Mouse (Mus musculus) limb, embryonic 14.5 days (tissue): ENCODE data around the gene Max. TPM values are rescaled to one million over a fixed set of nuclear protein-coding genes. Genes with fewer than 3 reads are reported as not detected.
A peak's percentile ranks its signal among the peaks of the same experiment; 100 is the strongest.

Experiments used
- ATAC-seq: fragments of 200-750 bp; cut with Nextera tagmentation; 2 replicates; pipeline ENCODE4 v1.8.0; 2017; ENCODE audit warnings: low read depth, moderate number of reproducible peaks, moderate TSS enrichment; ENCODE audit not compliant: low FRiP score
- DNase-seq: peaks from one replicate; pipeline ENCODE4 v3.0.0-alpha.2; 2015; ENCODE audit warnings: low spot score
- H3K27ac ChIP-seq: fragments of 300-500 bp; sonication (generic); replicated peaks from 2 replicates; pipeline ENCODE4 v1.5.1; 2014; ENCODE audit warnings: low read depth, mild to moderate bottlenecking, low read length, moderate library complexity, mixed read lengths
- H3K27me3 ChIP-seq: fragments of 300-500 bp; sonication (generic); 2 replicates; pipeline ENCODE4 v1.6.1; 2014; ENCODE audit warnings: low read length, mixed read lengths; ENCODE audit not compliant: control insufficient read depth, insufficient read depth
- H3K36me3 ChIP-seq: fragments of 300-500 bp; sonication (generic); 2 replicates; pipeline ENCODE4 v1.6.1; 2014; ENCODE audit warnings: mild to moderate bottlenecking, low read length, moderate library complexity, mixed read lengths; ENCODE audit not compliant: control insufficient read depth, insufficient read depth
- H3K4me1 ChIP-seq: fragments of 300-500 bp; sonication (generic); 2 replicates; pipeline ENCODE4 v1.6.1; 2014; ENCODE audit warnings: antibody characterized with exemption, low read length, mixed read lengths; ENCODE audit not compliant: control insufficient read depth, insufficient read depth
- H3K4me2 ChIP-seq: fragments of 300-500 bp; sonication (generic); replicated peaks from 2 replicates; pipeline ENCODE4 v1.6.1; 2014; ENCODE audit warnings: low read depth, mild to moderate bottlenecking, low read length, moderate library complexity; ENCODE audit not compliant: severe bottlenecking
- H3K4me3 ChIP-seq: fragments of 300-500 bp; sonication (generic); replicated peaks from 2 replicates; pipeline ENCODE4 v1.5.1; 2014; ENCODE audit warnings: low read length
- H3K9ac ChIP-seq: fragments of 300-500 bp; sonication (generic); 2 replicates; pipeline ENCODE4 v1.6.1; 2014; ENCODE audit warnings: mild to moderate bottlenecking, low read depth, low read length, moderate library complexity; ENCODE audit not compliant: severe bottlenecking
- H3K9me3 ChIP-seq: fragments of 300-500 bp; sonication (generic); 2 replicates; pipeline ENCODE4 v1.6.1; 2016; ENCODE audit warnings: low read length; ENCODE audit not compliant: control insufficient read depth
- POLR2A ChIP-seq: fragments of 200-500 bp; IDR thresholded peaks from 2 replicates; pipeline ENCODE4 v1.8.0; 2012; ENCODE audit warnings: inconsistent platforms, mild to moderate bottlenecking, moderate library complexity, borderline replicate concordance; ENCODE audit not compliant: insufficient read depth, insufficient read length; ENCODE audit errors: extremely low read depth
- WGBS: fragments of 180-500 bp; shearing (Covaris S2); extraction: QIAGEN DNeasy Blood & Tissue Kit; methylation state at CpG from one replicate; pipeline ENCODE4 v1.1.7; 2014; 5-methylcytosine and 5-hydroxymethylcytosine counted together
- polyA plus RNA-seq, 2 experiments: library from polyadenylated mRNA; depleted of rRNA in 1 of 2; stranded (reverse) in 1 of 2; unstranded in 1 of 2; fragments of >200 nt; fragmentation: Nextera tagmentation in 1 of 2; extraction: Ambion mirVana in 1 of 2; gene quantifications; 2 replicates each; pipeline versions ENCODE4 v1.2.1 to v1.2.3; 2012 to 2014

Max gene
- polyA plus RNA-seq, 2 experiments = 36.2 to 54.8 TPM

- Histone ChIP-seq H3K4me2 (no peak overlapping the region), H3K4me3 (no peak overlapping the region), H3K27me3 (no peaks in the 10 kb centered on the region), H3K9ac (no peak overlapping the region), H3K36me3 (no peaks in the 10 kb centered on the region), H3K4me1 (peaks cover 10% of the 10 kb centered on the region; the same call in 1 of the 2 replicates), H3K27ac (no peak overlapping the region), H3K9me3 (no peaks in the 10 kb centered on the region)
- ATAC-seq (no peak), DNase-seq (no peak)
- no peak for TF ChIP-seq POLR2A
- WGBS = 77% methylated on average over 1 of the region's 1 CpGs
Observed at GRCm38 (mm10) chr12:77001312-77001711, 39.3 kb upstream of the Max start.

- peak; percentile 52 for DNase-seq
- 8% methylated on average over 6 of the region's 6 CpGs for WGBS
Observed at GRCm38 (mm10) chr12:77000705-77001284, 38.8 kb upstream of the Max start.

GRCm38 (mm10) chr12:77000096-77000704 is 38.2 kb upstream of the Max start:
- Histone ChIP-seq H3K9me3 (no peaks in the 10 kb centered on the region), H3K36me3 (no peaks in the 10 kb centered on the region), H3K4me1 (peaks cover 10% of the 10 kb centered on the region; the same call in 1 of the 2 replicates), H3K27ac (no peak overlapping the region), H3K27me3 (no peaks in the 10 kb centered on the region), H3K9ac (no peak overlapping the region), H3K4me3 (no peak overlapping the region), H3K4me2 (no peak overlapping the region)
- peak; percentile 70; the same call in 1 of the 2 replicates for ATAC-seq
- TF ChIP-seq POLR2A = no peak
- WGBS = 11% methylated on average over 4 of the region's 4 CpGs
- peak; percentile 85 for DNase-seq

More at GRCm38 (mm10) chr12:77000705-77001284, 38.8 kb upstream of the Max start:
- Histone ChIP-seq H3K4me1 (peaks cover 10% of the 10 kb centered on the region; the same call in 1 of the 2 replicates), H3K27ac (0 out of 2 replicates have a peak overlapping the region, but pooled peaks have one; percentile 19), H3K9ac (no peak overlapping the region), H3K4me3 (no peak overlapping the region), H3K27me3 (no peaks in the 10 kb centered on the region), H3K36me3 (no peaks in the 10 kb centered on the region), H3K9me3 (no peaks in the 10 kb centered on the region), H3K4me2 (no peak overlapping the region)
- TF ChIP-seq POLR2A = no peak
- peak; percentile 76 for ATAC-seq

- Histone ChIP-seq H3K4me1 (no peaks in the 10 kb centered on the region), H3K27ac (no peak overlapping the region), H3K27me3 (no peaks in the 10 kb centered on the region), H3K4me3 (no peak overlapping the region), H3K36me3 (no peaks in the 10 kb centered on the region), H3K9me3 (no peaks in the 10 kb centered on the region), H3K4me2 (no peak overlapping the region), H3K9ac (no peak overlapping the region)
- 91% methylated on average over 5 of the region's 5 CpGs for WGBS
- no peak for TF ChIP-seq POLR2A
- ATAC-seq (no peak), DNase-seq (no peak)
Observed at GRCm38 (mm10) chr12:76994766-76995165, 32.8 kb upstream of the Max start.

- TF ChIP-seq POLR2A = no peak
- ATAC-seq = no peak
- DNase-seq = no peak
Observed at GRCm38 (mm10) chr12:76992891-76993529, 31.0 kb upstream of the Max start.

More at GRCm38 (mm10) chr12:76992891-76993529, 31.0 kb upstream of the Max start:
- no peaks in the 10 kb centered on the region for H3K4me1 ChIP-seq
- WGBS = 90% methylated on average over 16 of the region's 16 CpGs
- H3K27ac ChIP-seq = no peak overlapping the region
- H3K4me3 ChIP-seq = no peak overlapping the region
- no peaks in the 10 kb centered on the region for H3K36me3 ChIP-seq
- H3K9ac ChIP-seq = no peak overlapping the region
- H3K4me2 ChIP-seq = no peak overlapping the region
- no peaks in the 10 kb centered on the region for H3K27me3 ChIP-seq
- no peaks in the 10 kb centered on the region for H3K9me3 ChIP-seq
